Mouse (Mus musculus): ENCODE measurements around the gene Ccnd3.

- TF ChIP-seq POLR2A (IDR thresholded peaks at IDR 0.05; ENCODE audit: borderline replicate concordance, extremely low read depth, insufficient read depth, insufficient read length, poor library complexity, severe bottlenecking) (no peak), CTCF (IDR thresholded peaks at IDR 0.05; ENCODE audit: borderline replicate concordance, extremely low read depth, insufficient read depth, insufficient read length) (no peak)
Measured at GRCm38 (mm10) chr17:47465016-47465415, 39.8 kb upstream of the Ccnd3 start.

Measured in brain, embryonic 14.5 days (tissue).